Mouse (Mus musculus): Measurements from ENCODE around the gene Vmn1r5. TPM values are rescaled to one million over a fixed set of nuclear protein-coding genes. Genes with fewer than 3 reads are reported as not detected.
"Not testable (repeated sequence)": the region's sequence is repeated elsewhere in the genome, so short reads cannot be mapped to it uniquely, and the experiment has no call there.

The Vmn1r5 gene
- polyA plus RNA-seq, 2 experiments = not detected

GRCm38 (mm10) chr6:56932464-56932863 is 37.6 kb upstream of the Vmn1r5 start:
- no peaks in the 10 kb centered on the region for H3K4me1 ChIP-seq (replicated peaks; ENCODE audit: control insufficient read depth in 2 of 2, insufficient read depth in 2 of 2, low read length in 1 of 2)
- TF ChIP-seq EP300 (IDR thresholded peaks at IDR 0.05; ENCODE audit: low read depth) = no peak
- no peak for TF ChIP-seq CTCF (IDR thresholded peaks at IDR 0.05; ENCODE audit: low read depth)
- H3K27ac ChIP-seq = no peak overlapping the region
- no peaks in the 10 kb centered on the region for H3K9me3 ChIP-seq (ENCODE audit: control insufficient read depth, low read length)
- DNase-seq (ENCODE audit: low read depth in 3 of 3, low spot score in 3 of 3) (no peak), ATAC-seq (ENCODE audit: insufficient read depth) (no peak)
- H3K4me2 ChIP-seq (ENCODE audit: low read depth) = no peak overlapping the region
- no peak overlapping the region for H3K4me3 ChIP-seq (ENCODE audit: insufficient read depth in 1 of 2, low read depth in 2 of 2, low read length in 2 of 2)
- no peak overlapping the region for H3K9ac ChIP-seq (replicated peaks)
- no peaks in the 10 kb centered on the region for H3K36me3 ChIP-seq (replicated peaks; ENCODE audit: control insufficient read depth, insufficient read depth, low read depth)
- WGBS (ENCODE audit: insufficient replicate concordance) = 34% methylated on average over 2 of the region's 2 CpGs
- H3K27me3 ChIP-seq (ENCODE audit: control insufficient read depth, insufficient read depth, low read length) = no peaks in the 10 kb centered on the region; the same call in 1 of the 2 replicates

GRCm38 (mm10) chr6:56934366-56934765 is 35.7 kb upstream of the Vmn1r5 start:
- no peak overlapping the region for H3K4me3 ChIP-seq (ENCODE audit: insufficient read depth in 1 of 2, low read depth in 2 of 2, low read length in 2 of 2)
- H3K4me2 ChIP-seq (ENCODE audit: low read depth) = no peak overlapping the region
- H3K27ac ChIP-seq = no peak overlapping the region
- no peaks in the 10 kb centered on the region; the same call in 1 of the 2 replicates for H3K27me3 ChIP-seq (ENCODE audit: control insufficient read depth, insufficient read depth, low read length)
- H3K4me1 ChIP-seq (replicated peaks; ENCODE audit: control insufficient read depth in 2 of 2, insufficient read depth in 2 of 2, low read length in 1 of 2) = no peaks in the 10 kb centered on the region
- H3K9ac ChIP-seq (replicated peaks) = no peak overlapping the region
- DNase-seq (ENCODE audit: low read depth in 3 of 3, low spot score in 3 of 3) = no peak
- H3K9me3 ChIP-seq (ENCODE audit: control insufficient read depth, low read length) = no peaks in the 10 kb centered on the region
- H3K36me3 ChIP-seq (replicated peaks; ENCODE audit: control insufficient read depth, insufficient read depth, low read depth) = no peaks in the 10 kb centered on the region
- no peak for TF ChIP-seq EP300 (IDR thresholded peaks at IDR 0.05; ENCODE audit: low read depth)
- TF ChIP-seq CTCF (IDR thresholded peaks at IDR 0.05; ENCODE audit: low read depth) = no peak
- no peak for ATAC-seq (ENCODE audit: insufficient read depth)
- WGBS (ENCODE audit: insufficient replicate concordance) = 55% methylated on average over 4 of the region's 4 CpGs

- no peak overlapping the region for H3K27ac ChIP-seq
- H3K36me3 ChIP-seq (replicated peaks; ENCODE audit: control insufficient read depth, insufficient read depth, low read depth) = no peaks in the 10 kb centered on the region
- no peak for TF ChIP-seq CTCF (IDR thresholded peaks at IDR 0.05; ENCODE audit: low read depth)
- no peak for TF ChIP-seq EP300 (IDR thresholded peaks at IDR 0.05; ENCODE audit: low read depth)
- WGBS (ENCODE audit: insufficient replicate concordance) = 52% methylated on average over 5 of the region's 5 CpGs
- ATAC-seq (ENCODE audit: insufficient read depth) (no peak), DNase-seq (ENCODE audit: low read depth in 3 of 3, low spot score in 3 of 3) (no peak)
- no peak overlapping the region for H3K4me2 ChIP-seq (ENCODE audit: low read depth)
- no peaks in the 10 kb centered on the region for H3K27me3 ChIP-seq (ENCODE audit: control insufficient read depth, insufficient read depth, low read length)
- no peak overlapping the region for H3K9ac ChIP-seq (replicated peaks)
- no peaks in the 10 kb centered on the region for H3K4me1 ChIP-seq (replicated peaks; ENCODE audit: control insufficient read depth in 2 of 2, insufficient read depth in 2 of 2, low read length in 1 of 2)
- no peak overlapping the region for H3K4me3 ChIP-seq (ENCODE audit: insufficient read depth in 1 of 2, low read depth in 2 of 2, low read length in 2 of 2)
- H3K9me3 ChIP-seq (ENCODE audit: control insufficient read depth, low read length) = no peaks in the 10 kb centered on the region
Measured at GRCm38 (mm10) chr6:56956436-56956835, 13.6 kb upstream of the Vmn1r5 start.

GRCm38 (mm10) chr6:56996943-56997342 is 26.9 kb downstream of the Vmn1r5 start, which contains the start of gene Vmn1r6:
TSS of gene Vmn1r6 (plus strand) at chr6:56997243.
- Histone ChIP-seq H3K9me3 (ENCODE audit: control insufficient read depth, low read length) (no peaks in the 10 kb centered on the region), H3K36me3 (replicated peaks; ENCODE audit: control insufficient read depth, insufficient read depth, low read depth) (no peaks in the 10 kb centered on the region), H3K4me2 (ENCODE audit: low read depth) (no peak within 1 kb of the TSS), H3K4me1 (replicated peaks; ENCODE audit: control insufficient read depth in 2 of 2, insufficient read depth in 2 of 2, low read length in 1 of 2) (no peaks in the 10 kb centered on the region), H3K9ac (replicated peaks) (no peak within 1 kb of the TSS), H3K27ac (no peak within 1 kb of the TSS), H3K4me3 (ENCODE audit: insufficient read depth in 1 of 2, low read depth in 2 of 2, low read length in 2 of 2) (no peak within 1 kb of the TSS), H3K27me3 (ENCODE audit: control insufficient read depth, insufficient read depth, low read length) (no peaks in the 10 kb centered on the region)
- 46% methylated on average over 2 of the region's 2 CpGs for WGBS (ENCODE audit: insufficient replicate concordance)
- ATAC-seq (ENCODE audit: insufficient read depth) (no peak), DNase-seq (ENCODE audit: low read depth in 3 of 3, low spot score in 3 of 3) (no peak)
- TF ChIP-seq CTCF (IDR thresholded peaks at IDR 0.05; ENCODE audit: low read depth) (no peak), EP300 (IDR thresholded peaks at IDR 0.05; ENCODE audit: low read depth) (no peak)

GRCm38 (mm10) chr6:57025224-57025623 is 55.2 kb downstream of the Vmn1r5 start, which contains the start of gene Vmn1r7:
TSS of gene Vmn1r7 (minus strand) at chr6:57025324.
- not testable (repeated sequence) for H3K27ac ChIP-seq; H3K4me3 ChIP-seq (ENCODE audit: insufficient read depth in 1 of 2, low read depth in 2 of 2, low read length in 2 of 2); H3K36me3 ChIP-seq (replicated peaks; ENCODE audit: control insufficient read depth, insufficient read depth, low read depth); H3K9ac ChIP-seq (replicated peaks); H3K4me2 ChIP-seq (ENCODE audit: low read depth); ATAC-seq (ENCODE audit: insufficient read depth); H3K27me3 ChIP-seq (ENCODE audit: control insufficient read depth, insufficient read depth, low read length); H3K9me3 ChIP-seq (ENCODE audit: control insufficient read depth, low read length); DNase-seq (ENCODE audit: low read depth in 3 of 3, low spot score in 3 of 3); H3K4me1 ChIP-seq (replicated peaks; ENCODE audit: control insufficient read depth in 2 of 2, insufficient read depth in 2 of 2, low read length in 1 of 2)
- 59% methylated on average over 2 of the region's 2 CpGs for WGBS (ENCODE audit: insufficient replicate concordance)

All from liver, embryonic 14.5 days (tissue).